Mouse (Mus musculus) lung, embryonic 14.5 days (tissue): ENCODE results near the gene Pigk. TPM values are rescaled to one million over a fixed set of nuclear protein-coding genes. Genes with fewer than 3 reads are reported as not detected.

Experiments used
- ATAC-seq: fragments of 200-750 bp; cut with Nextera tagmentation; 2 replicates; pipeline ENCODE4 v1.8.0; 2017; ENCODE audit warnings: mild to moderate bottlenecking, moderate TSS enrichment, moderate library complexity; ENCODE audit not compliant: insufficient read depth
- DNase-seq: peaks from one replicate; pipeline ENCODE4 v3.0.0-alpha.2; 2015
- H3K27ac ChIP-seq: fragments of 300-500 bp; sonication (generic); 2 replicates; pipeline ENCODE4 v1.5.1; 2014; ENCODE audit warnings: low read depth, mild to moderate bottlenecking, moderate library complexity
- H3K27me3 ChIP-seq: fragments of 300-500 bp; sonication (generic); 2 replicates; pipeline ENCODE4 v1.6.1; 2014; ENCODE audit warnings: low read length, control low read depth; ENCODE audit not compliant: insufficient read depth
- H3K36me3 ChIP-seq: fragments of 300-500 bp; sonication (generic); 2 replicates; pipeline ENCODE4 v1.6.1; 2014; ENCODE audit warnings: control low read depth; ENCODE audit not compliant: insufficient read depth
- H3K4me1 ChIP-seq: fragments of 300-500 bp; sonication (generic); 2 replicates; pipeline ENCODE4 v1.6.1; 2014; ENCODE audit warnings: antibody characterized with exemption, control low read depth; ENCODE audit not compliant: insufficient read depth
- H3K4me2 ChIP-seq: fragments of 300-500 bp; sonication (generic); 2 replicates; pipeline ENCODE4 v1.6.1; 2014; ENCODE audit warnings: mild to moderate bottlenecking
- H3K4me3 ChIP-seq: fragments of 300-500 bp; sonication (generic); 2 replicates; pipeline ENCODE4 v1.5.1; 2014; ENCODE audit warnings: low read depth, low read length
- H3K9ac ChIP-seq: fragments of 300-500 bp; sonication (generic); 2 replicates; pipeline ENCODE4 v1.6.1; 2014
- H3K9me3 ChIP-seq: fragments of 300-500 bp; sonication (generic); 2 replicates; pipeline ENCODE4 v1.6.1; 2016; ENCODE audit warnings: low read depth, low read length, control low read depth
- CTCF ChIP-seq: IDR thresholded peaks from 2 replicates; pipeline ENCODE4 v1.5.1; 2016; ENCODE audit warnings: antibody characterized with exemption, low read depth
- WGBS: fragments of 180-500 bp; shearing (Covaris S2); extraction: QIAGEN DNeasy Blood & Tissue Kit; methylation state at CpG from one replicate; pipeline ENCODE4 v1.1.7; 2014; 5-methylcytosine and 5-hydroxymethylcytosine counted together
- polyA plus RNA-seq: library from polyadenylated mRNA; unstranded; fragments of >200 nt; fragmentation: Nextera tagmentation; extraction: Ambion mirVana; gene quantifications from 2 replicates; pipeline ENCODE4 v1.2.1, GENCODE M21; 2014

Pigk gene
- polyA plus RNA-seq, 1 experiment from 2014 or later, result 50.3 TPM

GRCm38 (mm10) chr3:152856095-152856494, 142.2 kb downstream of the Pigk start:
- H3K9me3 ChIP-seq, result no peaks in the 10 kb centered on the region
- no peak overlapping the region for H3K4me3 ChIP-seq
- no peak for TF ChIP-seq CTCF
- H3K36me3 ChIP-seq, result no peaks in the 10 kb centered on the region
- no peak overlapping the region for H3K4me2 ChIP-seq
- ATAC-seq (no peak), DNase-seq (no peak)
- H3K9ac ChIP-seq, result no peak overlapping the region
- no peaks in the 10 kb centered on the region for H3K27me3 ChIP-seq
- H3K4me1 ChIP-seq, result no peaks in the 10 kb centered on the region
- 63% methylated on average over 10 of the region's 10 CpGs for WGBS
- H3K27ac ChIP-seq, result no peak overlapping the region

- no peaks in the 10 kb centered on the region for H3K4me1 ChIP-seq
- no peak overlapping the region for H3K4me3 ChIP-seq
- WGBS, result 50% methylated on average over 4 of the region's 4 CpGs
- H3K27ac ChIP-seq, result no peak overlapping the region
- no peaks in the 10 kb centered on the region; the same call in 1 of the 2 replicates for H3K9me3 ChIP-seq
- DNase-seq (no peak), ATAC-seq (no peak)
- H3K4me2 ChIP-seq, result no peak overlapping the region
- H3K9ac ChIP-seq, result no peak overlapping the region
- no peaks in the 10 kb centered on the region for H3K36me3 ChIP-seq
- no peak for TF ChIP-seq CTCF
- no peaks in the 10 kb centered on the region for H3K27me3 ChIP-seq
Observed at GRCm38 (mm10) chr3:152861450-152861849, 147.6 kb downstream of the Pigk start.

- no peaks in the 10 kb centered on the region for H3K36me3 ChIP-seq
- H3K9me3 ChIP-seq, result no peaks in the 10 kb centered on the region; the same call in 1 of the 2 replicates
- no peaks in the 10 kb centered on the region for H3K27me3 ChIP-seq
- 64% methylated on average over 1 of the region's 1 CpGs for WGBS
- H3K4me1 ChIP-seq, result no peaks in the 10 kb centered on the region
- H3K9ac ChIP-seq, result no peak overlapping the region
- no peak for TF ChIP-seq CTCF
- no peak overlapping the region for H3K27ac ChIP-seq
- no peak overlapping the region for H3K4me3 ChIP-seq
- DNase-seq (peak; percentile 38), ATAC-seq (peak; percentile 62; the same call in 1 of the 2 replicates)
- no peak overlapping the region for H3K4me2 ChIP-seq
Observed at GRCm38 (mm10) chr3:152861978-152862377, 148.1 kb downstream of the Pigk start.

GRCm38 (mm10) chr3:152866035-152866965, 152.4 kb downstream of the Pigk start:
- ATAC-seq, result no peak
- Histone ChIP-seq H3K9ac (no peak overlapping the region), H3K27me3 (no peaks in the 10 kb centered on the region), H3K4me3 (no peak overlapping the region), H3K27ac (no peak overlapping the region), H3K4me2 (no peak overlapping the region), H3K9me3 (no peaks in the 10 kb centered on the region; the same call in 1 of the 2 replicates), H3K36me3 (no peaks in the 10 kb centered on the region), H3K4me1 (no peaks in the 10 kb centered on the region)
- 81% methylated on average over 22 of the region's 22 CpGs for WGBS
- no peak for TF ChIP-seq CTCF
- no peak for DNase-seq

- Histone ChIP-seq H3K36me3 (no peaks in the 10 kb centered on the region), H3K27me3 (no peaks in the 10 kb centered on the region), H3K9me3 (no peaks in the 10 kb centered on the region; the same call in 1 of the 2 replicates), H3K4me3 (no peak overlapping the region), H3K4me2 (no peak overlapping the region), H3K27ac (no peak overlapping the region), H3K9ac (no peak overlapping the region), H3K4me1 (no peaks in the 10 kb centered on the region)
- 75% methylated on average over 12 of the region's 12 CpGs for WGBS
- no peak for DNase-seq
- no peak for TF ChIP-seq CTCF
- ATAC-seq, result no peak
Observed at GRCm38 (mm10) chr3:152867654-152868525, 154.0 kb downstream of the Pigk start.

GRCm38 (mm10) chr3:152872054-152872453, 158.2 kb downstream of the Pigk start:
- TF ChIP-seq CTCF, result no peak
- Histone ChIP-seq H3K4me2 (no peak overlapping the region), H3K4me3 (no peak overlapping the region), H3K36me3 (no peaks in the 10 kb centered on the region), H3K27me3 (no peaks in the 10 kb centered on the region), H3K27ac (no peak overlapping the region), H3K4me1 (no peaks in the 10 kb centered on the region), H3K9ac (no peak overlapping the region), H3K9me3 (no peaks in the 10 kb centered on the region)
- DNase-seq (no peak), ATAC-seq (no peak)
- 84% methylated on average over 12 of the region's 12 CpGs for WGBS

- TF ChIP-seq CTCF, result no peak
- H3K27me3 ChIP-seq, result no peaks in the 10 kb centered on the region
- H3K9me3 ChIP-seq, result no peaks in the 10 kb centered on the region
- WGBS, result 56% methylated on average over 6 of the region's 6 CpGs
- no peak overlapping the region for H3K4me3 ChIP-seq
- H3K27ac ChIP-seq, result no peak overlapping the region
- H3K4me1 ChIP-seq, result no peaks in the 10 kb centered on the region
- DNase-seq, result no peak
- H3K9ac ChIP-seq, result no peak overlapping the region
- no peak overlapping the region for H3K4me2 ChIP-seq
- H3K36me3 ChIP-seq, result no peaks in the 10 kb centered on the region
- ATAC-seq, result no peak
Observed at GRCm38 (mm10) chr3:152872596-152872995, 158.7 kb downstream of the Pigk start.
